Mouse (Mus musculus) limb, embryonic 10.5 days (tissue): ENCODE measurements around the gene Gm16867. TPM values are rescaled to one million over a fixed set of nuclear protein-coding genes. Genes with fewer than 3 reads are reported as not detected.
"Not testable (repeated sequence)": the region's sequence is repeated elsewhere in the genome, so short reads cannot be mapped to it uniquely, and the experiment has no call there.

ENCODE experiments used
- DNase-seq: peaks from one replicate; pipeline ENCODE4 v3.0.0-alpha.2; 2017; ENCODE audit warnings: low spot score
- H3K27ac ChIP-seq: fragments of 300-500 bp; sonication (generic); 2 replicates; pipeline ENCODE4 v1.5.1; 2016; ENCODE audit warnings: mild to moderate bottlenecking
- H3K27me3 ChIP-seq: fragments of 300-500 bp; sonication (generic); 2 replicates; pipeline ENCODE4 v1.6.1; 2016; ENCODE audit warnings: low read depth, mild to moderate bottlenecking; ENCODE audit not compliant: poor library complexity, severe bottlenecking
- H3K36me3 ChIP-seq: fragments of 300-500 bp; sonication (generic); 2 replicates; pipeline ENCODE4 v1.6.1; 2016; ENCODE audit warnings: mild to moderate bottlenecking, moderate library complexity
- H3K4me1 ChIP-seq: fragments of 300-500 bp; sonication (generic); 2 replicates; pipeline ENCODE4 v1.6.1; 2016
- H3K4me3 ChIP-seq: fragments of 300-500 bp; sonication (generic); 2 replicates; pipeline ENCODE4 v1.5.1; 2016; ENCODE audit warnings: mild to moderate bottlenecking, moderate library complexity
- H3K9me3 ChIP-seq: fragments of 300-500 bp; sonication (generic); replicated peaks from 2 replicates; pipeline ENCODE4 v1.6.1; 2016; ENCODE audit warnings: mild to moderate bottlenecking
- WGBS: fragments of 180-500 bp; shearing (Covaris S2); methylation state at CpG from one replicate; pipeline ENCODE4 v1.1.7; 2016; 5-methylcytosine and 5-hydroxymethylcytosine counted together
- polyA plus RNA-seq: library from polyadenylated mRNA; unstranded; fragments of >200 nt; fragmentation: Nextera tagmentation; extraction: Ambion mirVana; gene quantifications from 2 replicates; pipeline ENCODE4 v1.2.1, GENCODE M21; 2016

The Gm16867 gene
- polyA plus RNA-seq: not detected in 2 replicates

DNA sequence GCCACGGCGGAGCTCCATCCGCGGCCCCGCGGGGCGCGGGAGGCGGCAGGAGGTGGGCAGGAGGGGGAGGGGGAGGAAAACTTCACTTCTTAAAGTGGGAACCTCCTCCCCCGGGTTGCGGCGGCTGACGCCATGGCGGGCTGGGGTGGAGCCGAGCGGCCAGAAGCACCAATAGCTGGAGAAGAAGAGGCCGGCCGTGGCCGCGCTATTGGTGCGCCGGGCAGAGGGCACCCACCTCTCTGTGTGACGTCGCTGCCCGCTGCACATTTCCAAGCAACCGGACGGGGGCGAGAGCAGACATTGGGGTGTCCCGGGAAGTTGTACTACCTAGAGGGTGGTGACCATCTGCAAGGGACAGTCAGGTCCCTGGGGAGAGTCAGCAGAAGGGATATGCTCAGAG lies at the start of gene Gm16867:
Gene Gm16867 (minus strand): TSS at position 189 of the 400 bp plus-strand sequence.
- H3K9me3 ChIP-seq, H3K27ac ChIP-seq, H3K27me3 ChIP-seq, DNase-seq, H3K4me3 ChIP-seq, H3K36me3 ChIP-seq, H3K4me1 ChIP-seq: not testable (repeated sequence)
- WGBS: no CpG with 5 or more reads among the region's 29 CpGs

DNA sequence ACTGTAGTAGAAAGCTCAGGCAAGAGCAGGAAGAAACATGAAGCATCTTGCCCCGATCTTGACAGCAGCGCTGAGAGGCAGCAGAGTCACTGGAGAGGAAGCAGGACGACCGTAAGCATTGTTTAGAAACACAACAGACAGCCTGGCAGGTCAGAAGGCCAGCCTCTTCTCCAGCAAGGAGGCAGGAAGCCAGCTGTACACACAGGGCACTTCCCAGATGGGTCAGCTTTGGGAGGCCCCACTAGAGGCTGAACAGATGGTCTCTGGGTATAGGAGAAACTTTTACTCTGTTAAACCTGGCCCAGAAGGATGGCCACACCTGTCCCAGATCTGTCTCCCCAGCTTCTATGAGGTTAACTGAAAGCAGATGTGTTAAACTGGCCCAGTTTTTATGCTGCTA lies 44.1 kb upstream of the Gm16867 start:
- not testable (repeated sequence) for DNase-seq, H3K36me3 ChIP-seq, H3K4me1 ChIP-seq, H3K27me3 ChIP-seq, H3K4me3 ChIP-seq, H3K27ac ChIP-seq, H3K9me3 ChIP-seq
- no CpG with 5 or more reads among the region's 4 CpGs for WGBS

DNA sequence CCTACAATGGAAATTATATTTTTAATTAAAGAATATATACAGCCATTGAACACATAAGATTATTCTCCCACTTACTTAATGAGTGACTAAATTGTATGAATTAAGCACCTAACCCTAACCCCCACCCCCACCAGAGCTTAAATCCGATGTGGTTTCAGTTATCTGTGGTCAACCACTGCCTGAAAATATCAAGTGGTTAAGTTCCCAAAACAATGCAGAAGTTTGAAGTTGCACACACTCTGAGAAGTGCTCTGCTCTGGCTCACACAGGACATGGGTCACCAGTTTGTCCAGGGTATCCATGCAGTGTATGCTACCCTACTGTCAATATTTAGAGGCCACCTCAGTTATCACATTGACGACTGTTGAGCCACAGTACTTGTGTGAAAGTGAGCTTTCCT lies 41.9 kb upstream of the Gm16867 start:
- WGBS: no CpG with 5 or more reads among the region's 2 CpGs

DNA sequence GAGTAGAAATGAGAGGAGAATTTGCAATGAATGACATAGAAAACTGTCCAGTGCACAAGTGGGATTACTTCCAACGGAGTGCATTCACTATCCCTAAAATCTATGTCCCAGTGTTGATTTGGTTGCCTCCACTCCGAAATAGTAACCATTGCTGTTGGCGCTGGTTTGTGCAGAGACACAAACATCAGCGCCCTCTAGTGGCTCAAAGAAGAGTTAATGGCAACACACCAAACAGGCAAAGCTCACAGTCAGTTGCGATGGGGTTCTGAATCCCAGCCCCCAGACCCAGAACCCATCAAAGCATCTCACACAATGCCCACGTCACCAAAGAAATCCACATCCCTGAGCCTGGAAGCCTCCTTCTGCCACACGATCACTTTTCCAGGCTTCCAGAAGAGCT lies 40.9 kb upstream of the Gm16867 start:
- H3K36me3 ChIP-seq, H3K4me1 ChIP-seq, H3K4me3 ChIP-seq, H3K27ac ChIP-seq, H3K9me3 ChIP-seq, DNase-seq, H3K27me3 ChIP-seq: not testable (repeated sequence)
- no CpG with 5 or more reads among the region's 7 CpGs for WGBS

More for the DNA sequence above, 41.9 kb upstream of the Gm16867 start:
- H3K9me3 ChIP-seq, H3K36me3 ChIP-seq, H3K27ac ChIP-seq, H3K4me1 ChIP-seq, DNase-seq, H3K4me3 ChIP-seq, H3K27me3 ChIP-seq: not testable (repeated sequence)

DNA sequence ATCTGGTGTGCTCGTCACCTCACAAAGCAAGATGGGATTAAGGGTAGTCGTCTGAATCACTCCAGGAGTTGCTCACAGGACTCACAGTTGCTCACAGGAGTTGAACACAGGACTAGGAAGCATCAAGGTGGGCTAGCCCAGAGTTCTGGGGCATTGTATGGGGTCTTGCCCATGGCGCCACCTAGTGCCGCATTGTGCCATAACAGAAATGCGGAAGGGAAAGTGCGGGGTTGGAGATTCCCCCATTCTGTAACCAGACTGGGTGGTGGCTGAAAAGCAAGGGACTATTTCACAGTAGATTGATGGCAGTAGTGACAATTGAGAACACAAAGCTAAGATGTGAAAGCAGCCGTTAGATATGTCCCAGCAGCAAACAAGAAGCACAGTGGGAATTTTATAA lies 39.5 kb upstream of the Gm16867 start:
- H3K27me3 ChIP-seq, H3K4me3 ChIP-seq, H3K36me3 ChIP-seq, H3K4me1 ChIP-seq, H3K9me3 ChIP-seq, DNase-seq, H3K27ac ChIP-seq: not testable (repeated sequence)
- no CpG with 5 or more reads among the region's 7 CpGs for WGBS

DNA sequence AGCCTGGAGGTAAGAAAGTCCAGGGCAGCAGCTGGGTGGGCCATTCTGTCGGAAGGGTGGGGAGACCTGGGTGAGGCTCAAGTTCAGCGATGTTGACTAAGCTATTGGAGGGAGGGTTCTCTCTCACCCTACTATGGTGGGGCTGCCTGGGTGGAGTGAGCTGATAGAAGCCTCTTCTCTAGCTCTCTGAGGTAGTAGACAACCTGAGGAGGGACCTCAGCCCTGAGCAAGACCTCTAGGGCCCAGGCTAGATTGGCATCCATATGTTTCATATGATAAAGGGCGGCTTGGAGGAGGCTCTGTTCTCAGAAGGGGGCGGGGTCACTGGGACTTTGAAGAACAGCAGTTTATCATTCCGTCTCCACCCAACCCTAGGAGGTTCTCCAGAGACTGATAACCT lies 37.0 kb upstream of the Gm16867 start:
- H3K9me3 ChIP-seq, DNase-seq, H3K4me1 ChIP-seq, H3K36me3 ChIP-seq, H3K27ac ChIP-seq, H3K27me3 ChIP-seq, H3K4me3 ChIP-seq: not testable (repeated sequence)
- no CpG with 5 or more reads among the region's 5 CpGs for WGBS

DNA sequence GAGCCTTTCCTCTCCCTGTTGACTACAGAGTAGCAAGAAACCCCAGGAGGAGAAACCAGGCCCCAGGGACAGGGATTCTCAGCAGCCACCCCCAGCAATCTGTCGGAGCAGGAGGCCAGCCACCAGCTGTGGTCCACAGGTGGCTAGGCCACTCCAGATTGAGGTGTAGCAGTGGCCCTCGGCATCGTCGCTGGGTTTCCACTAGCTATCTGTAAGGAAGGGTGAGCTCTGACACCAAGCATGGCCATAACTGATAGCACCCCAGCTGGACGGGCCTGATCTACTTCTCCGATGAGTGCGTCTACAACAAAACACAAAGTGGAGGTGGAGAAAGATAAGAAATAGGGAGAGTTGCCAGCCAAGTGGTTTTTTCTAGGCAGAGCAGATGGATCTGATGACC lies 33.4 kb upstream of the Gm16867 start:
- not testable (repeated sequence) for H3K27me3 ChIP-seq, H3K4me1 ChIP-seq, H3K36me3 ChIP-seq, H3K27ac ChIP-seq, DNase-seq, H3K4me3 ChIP-seq, H3K9me3 ChIP-seq
- WGBS: no CpG with 5 or more reads among the region's 7 CpGs

DNA sequence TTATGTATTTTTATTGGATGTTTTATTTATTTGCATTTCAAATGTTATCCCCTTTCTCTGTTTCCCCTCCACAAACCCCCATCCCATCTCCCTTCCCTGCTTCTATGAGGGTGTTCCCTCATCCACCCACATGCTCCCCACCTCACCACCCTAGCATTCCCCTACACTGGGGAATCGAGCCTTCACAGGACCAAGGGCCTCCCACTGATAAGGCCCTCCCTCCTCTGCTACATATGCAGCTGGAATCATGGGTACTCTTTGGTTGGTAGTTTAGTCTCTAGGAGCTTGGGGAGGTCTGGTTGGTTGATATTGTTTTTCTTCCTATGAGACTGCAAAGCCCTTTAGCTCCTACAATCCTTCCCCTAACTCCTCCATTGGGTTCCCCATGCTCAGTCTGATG lies 23.0 kb upstream of the Gm16867 start:
- not testable (repeated sequence) for H3K27me3 ChIP-seq

DNA sequence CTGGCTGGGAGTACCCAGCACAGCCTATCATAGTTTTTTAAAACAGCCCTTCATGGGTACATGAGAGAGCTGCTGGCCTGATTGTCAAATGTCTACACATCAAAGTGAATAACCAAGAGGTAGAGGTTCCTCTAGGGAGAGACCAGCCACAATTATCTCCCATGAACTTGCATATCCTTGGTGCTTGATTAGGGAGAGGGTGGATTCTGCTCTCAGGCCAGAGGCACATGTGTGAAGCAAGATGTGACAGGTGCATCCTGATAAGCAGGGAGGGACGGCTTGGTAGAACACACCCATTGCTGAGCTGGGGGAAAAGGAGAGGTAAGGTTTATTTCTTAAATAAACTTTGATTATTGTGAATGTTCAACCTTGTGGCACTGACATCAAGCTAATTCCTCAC lies 19.8 kb upstream of the Gm16867 start:
- no CpG with 5 or more reads among the region's 1 CpGs for WGBS

More for the DNA sequence above, 23.0 kb upstream of the Gm16867 start:
- not testable (repeated sequence) for H3K36me3 ChIP-seq, DNase-seq, H3K4me3 ChIP-seq, H3K9me3 ChIP-seq, H3K4me1 ChIP-seq, H3K27ac ChIP-seq
- no CpG with 5 or more reads among the region's 1 CpGs for WGBS

DNA sequence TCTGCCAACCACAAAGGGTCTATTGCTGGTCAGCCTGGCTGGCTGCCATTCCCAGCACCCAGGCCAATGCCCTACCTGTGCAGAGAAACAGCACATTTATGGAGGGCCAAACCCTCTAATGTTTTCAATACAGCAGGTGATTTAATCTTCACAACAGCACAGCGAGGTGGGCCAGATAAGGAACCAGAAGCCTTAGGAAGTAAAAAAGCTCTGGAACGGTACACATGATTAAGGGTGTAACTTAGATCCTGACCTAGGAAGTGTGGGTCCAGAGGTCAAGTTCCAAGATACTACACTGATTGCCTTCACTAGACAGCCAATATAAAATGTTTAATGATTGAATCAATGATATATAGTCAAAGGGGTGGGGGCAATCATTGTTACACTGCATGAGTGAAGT lies 17.6 kb upstream of the Gm16867 start:
- H3K4me3 ChIP-seq, DNase-seq, H3K4me1 ChIP-seq, H3K9me3 ChIP-seq, H3K27ac ChIP-seq, H3K36me3 ChIP-seq, H3K27me3 ChIP-seq: not testable (repeated sequence)
- WGBS: no CpG with 5 or more reads among the region's 2 CpGs

More for the DNA sequence above, 19.8 kb upstream of the Gm16867 start:
- H3K9me3 ChIP-seq, H3K4me3 ChIP-seq, H3K4me1 ChIP-seq, DNase-seq, H3K27me3 ChIP-seq, H3K27ac ChIP-seq, H3K36me3 ChIP-seq: not testable (repeated sequence)

DNA sequence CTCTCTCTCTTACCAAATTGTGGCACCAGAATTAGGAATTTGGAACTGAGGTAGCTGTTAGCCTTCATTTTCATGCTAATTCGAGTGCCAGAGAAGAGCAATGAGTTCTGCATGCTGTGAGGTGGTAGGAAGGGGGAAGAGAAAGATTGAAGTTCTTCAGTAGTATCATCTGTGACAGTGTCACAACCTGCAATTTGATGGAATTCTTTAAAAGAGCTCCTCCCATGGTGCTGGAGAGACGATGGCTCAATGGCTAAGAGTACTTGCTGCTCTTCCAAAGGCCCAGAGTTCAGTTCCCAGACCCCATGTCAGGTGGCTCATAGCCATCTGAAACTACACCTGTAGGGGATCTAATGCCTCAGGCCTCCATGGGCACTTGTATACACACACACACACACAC lies 9.3 kb upstream of the Gm16867 start, which contains the start of gene Gm27179:
Gene Gm27179 (minus strand): TSS at position 101 of the 400 bp plus-strand sequence.
- not testable (repeated sequence) for H3K4me3 ChIP-seq, H3K27me3 ChIP-seq
- WGBS: no CpG with 5 or more reads among the region's 2 CpGs

DNA sequence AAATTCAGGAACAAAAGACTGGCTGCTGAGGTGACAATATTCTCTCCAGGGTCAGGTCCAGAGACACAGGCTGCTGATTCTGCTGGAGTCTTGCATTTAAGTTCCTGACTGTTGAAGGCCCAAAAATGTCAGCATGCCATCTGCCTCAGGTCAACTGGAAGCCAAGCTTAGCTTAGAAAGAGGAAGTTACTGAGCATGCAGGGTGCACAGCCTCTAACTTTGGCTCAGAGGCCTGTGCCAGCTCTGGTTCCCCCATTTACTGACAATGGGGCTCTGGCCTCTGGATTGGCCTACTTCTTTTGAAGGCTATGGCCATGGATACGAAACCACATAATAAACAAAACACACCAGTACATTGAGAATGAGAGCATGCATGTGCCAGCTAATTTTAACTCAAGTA lies 3.8 kb upstream of the Gm16867 start:
- not testable (repeated sequence) for H3K27ac ChIP-seq, H3K4me3 ChIP-seq, H3K4me1 ChIP-seq, H3K27me3 ChIP-seq, DNase-seq, H3K36me3 ChIP-seq, H3K9me3 ChIP-seq
- WGBS: no CpG with 5 or more reads among the region's 1 CpGs

More for the DNA sequence above, 9.3 kb upstream of the Gm16867 start, which contains the start of gene Gm27179:
- DNase-seq, H3K4me1 ChIP-seq, H3K9me3 ChIP-seq, H3K27ac ChIP-seq, H3K36me3 ChIP-seq: not testable (repeated sequence)

DNA sequence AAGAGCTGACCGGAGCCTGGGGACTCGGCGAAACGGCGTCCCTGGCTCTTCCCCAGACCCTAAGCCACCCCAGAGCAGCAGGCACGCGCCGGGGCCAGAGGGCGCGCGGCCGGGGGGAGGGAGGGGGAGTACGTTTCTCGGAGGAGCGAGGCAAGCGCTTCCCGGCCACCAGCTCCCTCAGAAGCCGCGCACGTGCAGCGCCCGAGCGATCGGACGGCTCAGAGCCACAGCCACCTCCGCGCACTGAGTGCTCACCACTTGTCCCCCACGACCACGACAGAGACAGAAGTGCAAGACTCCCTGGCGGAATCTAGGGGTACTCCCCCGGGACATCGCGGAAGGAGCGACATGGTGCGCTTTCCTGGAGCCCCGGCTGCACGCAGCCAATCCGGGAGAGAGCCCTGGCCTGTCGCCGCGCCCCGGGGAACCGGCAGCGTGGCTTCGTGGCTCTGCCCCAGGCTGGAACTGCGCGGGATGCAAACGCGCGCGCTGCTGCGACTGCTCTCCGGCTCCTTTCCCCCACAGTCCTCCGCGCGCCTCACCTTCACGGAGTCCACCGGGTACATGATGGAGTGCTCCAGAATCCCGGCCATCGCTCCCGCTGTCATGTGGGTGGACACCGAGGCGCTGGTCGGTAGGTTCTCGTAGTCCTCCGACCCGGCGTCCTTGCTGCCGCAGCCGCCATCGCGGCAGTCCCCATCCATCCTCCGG lies 567 bp downstream of the Gm16867 start:
- not testable (repeated sequence) for DNase-seq, H3K4me3 ChIP-seq, H3K27me3 ChIP-seq, H3K9me3 ChIP-seq, H3K27ac ChIP-seq, H3K4me1 ChIP-seq, H3K36me3 ChIP-seq
- no CpG with 5 or more reads among the region's 73 CpGs for WGBS

DNA sequence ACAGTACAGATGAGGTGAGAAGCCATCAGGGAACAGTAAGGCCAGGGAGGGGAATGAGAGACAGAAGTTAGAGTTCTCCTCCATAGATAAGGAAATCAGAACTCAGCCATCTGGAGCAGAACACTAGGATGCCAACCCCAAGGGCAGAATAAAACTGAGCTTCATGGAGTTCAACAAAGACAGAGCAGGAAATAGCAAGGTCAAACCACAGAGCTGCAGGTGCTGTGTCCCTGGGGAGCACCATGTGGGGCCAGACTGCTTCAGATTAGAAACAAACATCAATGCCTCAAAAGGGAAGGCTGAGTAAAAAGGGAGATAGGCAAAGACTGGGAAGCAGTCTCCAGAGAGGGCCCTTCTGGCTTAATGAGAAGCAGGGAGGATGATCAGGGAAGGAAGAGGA lies 6.9 kb downstream of the Gm16867 start:
- H3K27me3 ChIP-seq, H3K4me3 ChIP-seq, H3K9me3 ChIP-seq, H3K27ac ChIP-seq, H3K36me3 ChIP-seq, DNase-seq, H3K4me1 ChIP-seq: not testable (repeated sequence)
